Mouse (Mus musculus) embryonic stem cell, embryonic (primary cell): Measurements from ENCODE around the gene Nkiras1.
"Not testable (repeated sequence)": the region's sequence is repeated elsewhere in the genome, so short reads cannot be mapped to it uniquely, and the experiment has no call there.

Experiments
- CTCF ChIA-PET, 4 experiments: fragments of 300-600 bp in 2 of 4; fragments of 350-600 bp in 2 of 4; sonication (Branson Sonifier 250); formaldehyde crosslinking; loops; one replicate each; lab custom pipeline; 2022; ENCODE audit warnings: inconsistent platforms in 2 of 4; lab: Charles Lee
- POLR2A ChIA-PET, 4 experiments: fragments of 300-600 bp in 2 of 4; fragments of 350-600 bp in 2 of 4; sonication (Branson Sonifier 250); formaldehyde crosslinking; loops; one replicate each; lab custom pipeline; 2022; ENCODE audit warnings: antibody characterized with exemption in 4 of 4, inconsistent platforms in 1 of 4; lab: Charles Lee

Nkiras1 gene

GRCm38 (mm10) chr14:18270529-18271441, at the start of gene Nkiras1, which contains the start of gene Rpl15:
Nkiras1 (plus strand) TSS chr14:18271136.
Rpl15 (minus strand) TSS chr14:18271391.
- POLR2A ChIA-PET: interaction anchor here (0.6 to 13.7 kb wide), 69 partner anchors 7 to 623 kb away, joined by 3 to 371 read pairs (median 5); partner anchors contain the start of genes Nr1d2 (in 3 of the 4) and Ube2e2 (in 1 of the 4)
- CTCF ChIA-PET: interaction anchor here in 2 of 4 experiments (0.6 to 1.3 kb wide), 3 partner anchors 8 to 60 kb away, joined by 3 to 4 read pairs (median 4); no protein-coding TSS in a partner anchor

GRCm38 (mm10) chr14:18221977-18222376, 49.0 kb upstream of the Nkiras1 start:
- ChIA-PET POLR2A (no interaction called here), CTCF (no interaction called here)

GRCm38 (mm10) chr14:18225431-18225830, 45.5 kb upstream of the Nkiras1 start:
- ChIA-PET POLR2A (interaction anchor here in 1 of 4 experiments (1.1 to 3.2 kb wide), 3 partner anchors 9 to 42 kb away, joined by 3 to 15 read pairs (median 3); partner anchors contain the start of gene Nr1d2), CTCF (interaction anchor here in 1 of 4 experiments (0.5 kb wide), 1 partner anchor 365 kb away, joined by 18 read pairs; no protein-coding TSS in a partner anchor)

- CTCF ChIA-PET: not testable (repeated sequence)
- POLR2A ChIA-PET: interaction anchor here in 1 of 4 experiments (1.6 to 3.2 kb wide), 2 partner anchors 11 to 42 kb away, joined by 3 to 15 read pairs; partner anchors contain the start of gene Nr1d2
Measured at GRCm38 (mm10) chr14:18226181-18226580, 44.8 kb upstream of the Nkiras1 start.

- POLR2A ChIA-PET, CTCF ChIA-PET: not testable (repeated sequence)
Measured at GRCm38 (mm10) chr14:18229751-18230150, 41.2 kb upstream of the Nkiras1 start.

- CTCF ChIA-PET, POLR2A ChIA-PET: not testable (repeated sequence)
Measured at GRCm38 (mm10) chr14:18231866-18232265, 39.1 kb upstream of the Nkiras1 start.

- ChIA-PET POLR2A (interaction anchor here in 2 of 4 experiments (0.7 to 17.7 kb wide), 3 partner anchors 20 to 36 kb away, joined by 3 to 371 read pairs (median 164); partner anchors contain the start of genes Nkiras1 (in 2 of the 2) and Rpl15 (in 2 of the 2)), CTCF (no interaction called here)
Measured at GRCm38 (mm10) chr14:18233076-18233475, 37.9 kb upstream of the Nkiras1 start.

GRCm38 (mm10) chr14:18233981-18234960, 36.7 kb upstream of the Nkiras1 start:
- ChIA-PET CTCF (no interaction called here), POLR2A (interaction anchor here in 2 of 4 experiments (0.8 to 17.7 kb wide), 4 partner anchors 9 to 34 kb away, joined by 3 to 371 read pairs (median 84); partner anchors contain the start of genes Nkiras1 (in 2 of the 2) and Rpl15 (in 2 of the 2))

- CTCF ChIA-PET: not testable (repeated sequence)
- POLR2A ChIA-PET: interaction anchor here in 3 of 4 experiments (0.6 to 17.7 kb wide), 13 partner anchors 8 to 333 kb away, joined by 3 to 371 read pairs (median 6); partner anchors contain the start of genes Nkiras1 (in 3 of the 3) and Rpl15 (in 3 of the 3)
Measured at GRCm38 (mm10) chr14:18236496-18237235, 34.3 kb upstream of the Nkiras1 start.

GRCm38 (mm10) chr14:18237381-18237780, 33.6 kb upstream of the Nkiras1 start:
- POLR2A ChIA-PET: interaction anchor here in 3 of 4 experiments (0.6 to 17.7 kb wide), 19 partner anchors 9 to 656 kb away, joined by 3 to 371 read pairs (median 4); partner anchors contain the start of genes Nkiras1 (in 3 of the 3) and Rpl15 (in 3 of the 3)
- CTCF ChIA-PET: no interaction called here

GRCm38 (mm10) chr14:18238131-18238749, 32.7 kb upstream of the Nkiras1 start:
- POLR2A ChIA-PET: interaction anchor here in 3 of 4 experiments (0.5 to 17.7 kb wide), 25 partner anchors 10 to 655 kb away, joined by 3 to 371 read pairs (median 4); partner anchors contain the start of genes Nkiras1 (in 3 of the 3) and Rpl15 (in 3 of the 3)
- CTCF ChIA-PET: interaction anchor here in 1 of 4 experiments (1.1 kb wide), 1 partner anchor 23 kb away, joined by 3 read pairs; no protein-coding TSS in a partner anchor

GRCm38 (mm10) chr14:18238750-18239731, 31.9 kb upstream of the Nkiras1 start, which contains the start of gene Nr1d2:
Nr1d2 (minus strand) TSS chr14:18239127.
- POLR2A ChIA-PET: interaction anchor here (0.5 to 17.7 kb wide), 35 partner anchors 10 to 948 kb away, joined by 3 to 371 read pairs (median 4); partner anchors contain the start of genes Nkiras1 (in 4 of the 4) and Rpl15 (in 3 of the 4)
- CTCF ChIA-PET: interaction anchor here in 3 of 4 experiments (0.6 to 1.1 kb wide), 3 partner anchors 22 to 52 kb away, joined by 3 to 9 read pairs (median 4); no protein-coding TSS in a partner anchor

- ChIA-PET POLR2A (interaction anchor here in 3 of 4 experiments (0.9 to 17.7 kb wide), 9 partner anchors 9 to 36 kb away, joined by 3 to 371 read pairs (median 4); partner anchors contain the start of genes Nkiras1 (in 2 of the 3) and Rpl15 (in 2 of the 3)), CTCF (no interaction called here)
Measured at GRCm38 (mm10) chr14:18240132-18240531, 30.8 kb upstream of the Nkiras1 start.

GRCm38 (mm10) chr14:18241786-18242185, 29.1 kb upstream of the Nkiras1 start:
- CTCF ChIA-PET: no interaction called here
- POLR2A ChIA-PET: interaction anchor here in 2 of 4 experiments (0.7 to 17.7 kb wide), 3 partner anchors 11 to 27 kb away, joined by 3 to 371 read pairs (median 164); partner anchors contain the start of genes Nkiras1 (in 2 of the 2) and Rpl15 (in 2 of the 2)

GRCm38 (mm10) chr14:18242638-18243130, 28.3 kb upstream of the Nkiras1 start:
- POLR2A ChIA-PET: interaction anchor here in 2 of 4 experiments (1.0 to 17.7 kb wide), 3 partner anchors 10 to 26 kb away, joined by 3 to 371 read pairs (median 164); partner anchors contain the start of genes Nkiras1 (in 2 of the 2) and Rpl15 (in 2 of the 2)
- CTCF ChIA-PET: no interaction called here
